Mouse (Mus musculus) erythroblast, embryonic 14.5 days (primary cell): ENCODE measurements around the gene Mrpl19.

Experiments used
- GATA1 ChIP-seq: IDR thresholded peaks from 2 replicates; pipeline ENCODE4 v1.6.1; 2012; ENCODE audit warnings: low read length, inconsistent platforms, mixed read lengths
- TAL1 ChIP-seq: IDR thresholded peaks from 3 replicates; pipeline ENCODE4 v1.6.1; 2012; ENCODE audit warnings: low read length, inconsistent platforms, mixed read lengths

GRCm38 (mm10) chr6:81911244-81911643 lies 54.5 kb downstream of the Mrpl19 start:
- TF ChIP-seq GATA1 (no peak), TAL1 (no peak)
